Mouse (Mus musculus) limb, embryonic 15.5 days (tissue): ENCODE results near the gene Ofcc1. TPM values are rescaled to one million over a fixed set of nuclear protein-coding genes. Genes with fewer than 3 reads are reported as not detected.

Experiments used
- ATAC-seq: fragments of 200-750 bp; cut with Nextera tagmentation; 2 replicates; pipeline ENCODE4 v1.8.0; 2017; ENCODE audit warnings: low read depth, moderate TSS enrichment; ENCODE audit not compliant: insufficient number of reproducible peaks, low FRiP score, low TSS enrichment
- H3K27ac ChIP-seq: fragments of 300-500 bp; sonication (generic); 2 replicates; pipeline ENCODE4 v1.5.1; 2015; ENCODE audit warnings: moderate library complexity, mild to moderate bottlenecking, inconsistent platforms
- H3K27me3 ChIP-seq: fragments of 300-500 bp; sonication (generic); 2 replicates; pipeline ENCODE4 v1.6.1; 2015; ENCODE audit warnings: inconsistent platforms
- H3K36me3 ChIP-seq: fragments of 300-500 bp; sonication (generic); 2 replicates; pipeline ENCODE4 v1.6.1; 2015; ENCODE audit warnings: inconsistent platforms
- H3K4me1 ChIP-seq: fragments of 300-500 bp; sonication (generic); 2 replicates; pipeline ENCODE4 v1.6.1; 2015; ENCODE audit warnings: inconsistent platforms
- H3K4me2 ChIP-seq: fragments of 300-500 bp; sonication (generic); 2 replicates; pipeline ENCODE4 v1.6.1; 2015; ENCODE audit warnings: mild to moderate bottlenecking, inconsistent platforms
- H3K4me3 ChIP-seq: fragments of 300-500 bp; sonication (generic); 2 replicates; pipeline ENCODE4 v1.5.1; 2015; ENCODE audit warnings: mild to moderate bottlenecking, inconsistent platforms
- H3K9ac ChIP-seq: fragments of 300-500 bp; sonication (generic); 2 replicates; pipeline ENCODE4 v1.6.1; 2015; ENCODE audit warnings: inconsistent platforms
- H3K9me3 ChIP-seq: fragments of 300-500 bp; sonication (generic); 2 replicates; pipeline ENCODE4 v1.6.1; 2016; ENCODE audit warnings: inconsistent platforms
- WGBS: fragments of 180-500 bp; shearing (Covaris S2); methylation state at CpG from one replicate; pipeline ENCODE4 v1.1.7; 2015; 5-methylcytosine and 5-hydroxymethylcytosine counted together
- polyA plus RNA-seq: library from polyadenylated mRNA; unstranded; fragments of >200 nt; fragmentation: Nextera tagmentation; extraction: Ambion mirVana; gene quantifications from 2 replicates; pipeline ENCODE4 v1.2.1, GENCODE M21; 2015

The Ofcc1 gene
- polyA plus RNA-seq, 1 experiment from 2014 or later, result 0.06 TPM

- Histone ChIP-seq H3K9me3 (no peaks in the 10 kb centered on the region), H3K27me3 (no peaks in the 10 kb centered on the region), H3K27ac (no peak overlapping the region), H3K4me2 (no peak overlapping the region), H3K36me3 (no peaks in the 10 kb centered on the region), H3K9ac (no peak overlapping the region), H3K4me1 (no peaks in the 10 kb centered on the region; the same call in 1 of the 2 replicates), H3K4me3 (no peak overlapping the region)
- ATAC-seq, result no peak
- WGBS, result 55% methylated on average over 8 of the region's 8 CpGs
Observed at GRCm38 (mm10) chr13:39968349-39969016, 392.8 kb downstream of the Ofcc1 start.

GRCm38 (mm10) chr13:39957226-39957625 lies 404.0 kb downstream of the Ofcc1 start:
- no peaks in the 10 kb centered on the region for H3K4me1 ChIP-seq
- ATAC-seq, result no peak
- no peaks in the 10 kb centered on the region for H3K36me3 ChIP-seq
- H3K4me3 ChIP-seq, result no peak overlapping the region
- H3K27me3 ChIP-seq, result no peaks in the 10 kb centered on the region
- H3K9ac ChIP-seq, result no peak overlapping the region
- 59% methylated on average over 3 of the region's 3 CpGs for WGBS
- H3K27ac ChIP-seq, result no peak overlapping the region
- no peaks in the 10 kb centered on the region for H3K9me3 ChIP-seq
- no peak overlapping the region for H3K4me2 ChIP-seq

- Histone ChIP-seq H3K36me3 (no peaks in the 10 kb centered on the region), H3K4me3 (no peak overlapping the region), H3K9me3 (no peaks in the 10 kb centered on the region), H3K4me1 (no peaks in the 10 kb centered on the region), H3K9ac (no peak overlapping the region), H3K27ac (no peak overlapping the region), H3K4me2 (no peak overlapping the region), H3K27me3 (no peaks in the 10 kb centered on the region)
- ATAC-seq, result no peak
- WGBS, result 86% methylated on average over 5 of the region's 5 CpGs
Observed at GRCm38 (mm10) chr13:39956017-39956416, 405.2 kb downstream of the Ofcc1 start.
